Mouse (Mus musculus) C2C12 (cell line): Measurements from ENCODE around the gene Tctex1d4. TPM values are rescaled to one million over a fixed set of nuclear protein-coding genes. Genes with fewer than 3 reads are reported as not detected.

Experiments used
- H3K27me3 ChIP-seq: one replicate; pipeline ENCODE4 v1.6.1; 2011; ENCODE audit not compliant: control insufficient read depth, insufficient read depth, insufficient read length
- H3K36me3 ChIP-seq: one replicate; pipeline ENCODE4 v1.6.1; 2011; ENCODE audit not compliant: control insufficient read depth, insufficient read depth
- H3K4me3 ChIP-seq: one replicate; pipeline ENCODE4 v1.5.1; 2011; ENCODE audit warnings: mild to moderate bottlenecking, control low read depth; ENCODE audit not compliant: poor library complexity, insufficient read depth, severe bottlenecking
- H3K79me2 ChIP-seq: one replicate; pipeline ENCODE4 v1.6.1; 2011; ENCODE audit not compliant: control insufficient read depth, insufficient read depth
- H3K79me3 ChIP-seq: one replicate; pipeline ENCODE4 v1.6.1; 2011; ENCODE audit warnings: low read depth, control low read depth
- H3ac ChIP-seq: one replicate; pipeline ENCODE3; 2011; ENCODE audit warnings: low read depth; ENCODE audit not compliant: control insufficient read depth, insufficient read length
- CEBPB ChIP-seq: IDR thresholded peaks from one replicate; pipeline ENCODE4 v1.6.1; 2011; ENCODE audit warnings: low read depth, mild to moderate bottlenecking, control low read depth, moderate library complexity
- CTCF ChIP-seq: IDR thresholded peaks from one replicate; pipeline ENCODE4 v1.5.1; 2011; ENCODE audit not compliant: control insufficient read depth, insufficient read depth, insufficient read length
- FOSL1 ChIP-seq: IDR thresholded peaks from one replicate; pipeline ENCODE4 v1.8.0; 2011; ENCODE audit warnings: mild to moderate bottlenecking, low read length; ENCODE audit not compliant: poor library complexity, insufficient read depth, severe bottlenecking
- MAX ChIP-seq: IDR thresholded peaks from one replicate; pipeline ENCODE4 v1.6.1; 2011; ENCODE audit warnings: mild to moderate bottlenecking, control low read depth
- MYOD1 ChIP-seq: IDR thresholded peaks from one replicate; pipeline ENCODE4 v1.6.1; 2011; ENCODE audit warnings: low read depth; ENCODE audit not compliant: control insufficient read depth, insufficient read length
- MYOG ChIP-seq: IDR thresholded peaks from one replicate; pipeline ENCODE4 v1.6.1; 2011; ENCODE audit not compliant: control insufficient read depth, insufficient read length; ENCODE audit errors: extremely low read depth
- USF1 ChIP-seq: IDR thresholded peaks from one replicate; pipeline ENCODE4 v1.6.1; 2011; ENCODE audit warnings: low read depth, mild to moderate bottlenecking, control low read depth, moderate library complexity
- polyA plus RNA-seq: library from polyadenylated mRNA; unstranded; fragments of >200 nt; fragmentation: generic; extraction: Trizol; gene quantifications from one replicate; pipeline ENCODE4 v1.2.1, GENCODE M21; 2012; ENCODE audit warnings: missing spikeins

The Tctex1d4 gene
- polyA plus RNA-seq, 1 experiment, result 0.12 TPM

- H3ac ChIP-seq, result no peak overlapping the region
- H3K36me3 ChIP-seq, result peaks cover 18% of the 10 kb centered on the region
- H3K79me3 ChIP-seq, result no peaks in the 10 kb centered on the region
- peaks cover under 1% of the 10 kb centered on the region for H3K79me2 ChIP-seq
- H3K27me3 ChIP-seq, result no peaks in the 10 kb centered on the region
- TF ChIP-seq CTCF, result peak; percentile 70
- no peak for TF ChIP-seq USF1
- H3K4me3 ChIP-seq, result no peak overlapping the region
Observed at GRCm38 (mm10) chr4:117146176-117146575, 19.6 kb downstream of the Tctex1d4 start.

DNA sequence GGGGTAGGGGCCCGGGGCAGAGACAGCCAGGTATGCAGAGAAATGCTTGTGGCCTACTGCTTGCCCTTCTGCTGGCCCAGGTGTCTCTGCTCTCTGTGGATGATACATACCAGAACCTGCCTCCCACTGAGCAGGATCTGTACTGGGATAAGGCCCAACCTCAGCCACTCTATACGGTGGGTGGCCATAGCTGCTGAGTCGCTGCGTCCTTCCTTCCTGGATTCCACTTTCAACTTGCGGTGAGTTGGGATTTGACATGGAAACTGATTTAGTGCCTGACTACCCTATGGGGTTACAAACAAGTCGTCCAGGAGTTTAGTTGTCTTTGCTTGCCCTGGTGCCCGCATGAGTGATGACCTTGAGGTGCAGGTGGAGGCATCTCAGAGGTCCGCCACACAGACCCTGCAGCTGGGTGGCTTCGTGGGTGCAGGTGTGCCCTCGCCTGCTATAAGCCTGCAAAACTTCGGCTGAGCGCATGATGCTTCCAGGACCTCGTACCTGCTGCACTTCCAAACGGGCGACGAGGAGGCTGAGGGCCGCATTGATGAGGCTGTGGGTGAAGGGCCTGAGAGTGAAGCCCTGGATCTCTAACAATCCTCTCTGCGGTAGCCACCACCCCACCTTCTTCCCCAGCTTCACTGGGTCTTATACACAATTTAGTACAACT is 21.6 kb downstream of the Tctex1d4 start:
- H3K4me3 ChIP-seq, result no peak overlapping the region
- no peak overlapping the region for H3ac ChIP-seq
- H3K79me2 ChIP-seq, result peaks cover 21% of the 10 kb centered on the region
- TF ChIP-seq MAX, result no peak
- no peak for TF ChIP-seq MYOD1
- TF ChIP-seq FOSL1, result no peak
- TF ChIP-seq CEBPB, result no peak
- peaks cover 38% of the 10 kb centered on the region for H3K36me3 ChIP-seq
- H3K27me3 ChIP-seq, result no peaks in the 10 kb centered on the region
- peaks cover 17% of the 10 kb centered on the region for H3K79me3 ChIP-seq

DNA sequence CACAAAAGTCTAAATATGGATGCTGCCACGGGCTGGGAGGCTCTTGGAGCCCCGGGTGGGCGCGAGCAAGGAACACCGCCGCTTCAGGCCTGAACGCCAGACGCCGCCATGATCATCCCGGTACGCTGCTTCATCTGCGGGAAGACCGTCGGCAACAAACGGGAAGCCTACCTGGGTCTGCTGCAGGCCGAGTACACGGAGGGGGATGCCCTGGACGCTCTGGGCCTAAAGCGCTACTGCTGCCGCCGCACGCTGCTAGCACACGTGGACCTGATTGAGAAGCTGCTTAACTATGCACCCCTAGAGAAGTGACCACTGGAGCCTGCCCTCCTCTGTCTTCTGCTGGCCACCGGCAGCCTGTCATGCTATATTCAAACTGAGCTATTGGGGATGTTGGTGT is 22.2 kb downstream of the Tctex1d4 start:
- TF ChIP-seq FOSL1 (no peak), MYOG (no peak)
- peaks cover 23% of the 10 kb centered on the region for H3K79me3 ChIP-seq
- peaks cover 27% of the 10 kb centered on the region for H3K79me2 ChIP-seq
- H3K36me3 ChIP-seq, result peaks cover 44% of the 10 kb centered on the region
- H3ac ChIP-seq, result no peak overlapping the region
- H3K27me3 ChIP-seq, result no peaks in the 10 kb centered on the region
- H3K4me3 ChIP-seq, result no peak overlapping the region

GRCm38 (mm10) chr4:117149291-117150211 is 23.0 kb downstream of the Tctex1d4 start:
- H3K27me3 ChIP-seq, result no peaks in the 10 kb centered on the region
- H3K36me3 ChIP-seq, result peaks cover 51% of the 10 kb centered on the region
- TF ChIP-seq MAX, result no peak
- no peak for TF ChIP-seq FOSL1
- no peak for TF ChIP-seq CEBPB
- TF ChIP-seq CTCF, result no peak
- no peak for TF ChIP-seq MYOD1
- TF ChIP-seq USF1, result no peak
- no peak for TF ChIP-seq MYOG
- H3K79me2 ChIP-seq, result peaks cover 35% of the 10 kb centered on the region
- peaks cover 30% of the 10 kb centered on the region for H3K79me3 ChIP-seq
- no peak overlapping the region for H3K4me3 ChIP-seq
- H3ac ChIP-seq, result no peak overlapping the region

GRCm38 (mm10) chr4:117150212-117150733 is 23.7 kb downstream of the Tctex1d4 start:
- Histone ChIP-seq H3K36me3 (peaks cover 59% of the 10 kb centered on the region), H3K79me2 (peaks cover 42% of the 10 kb centered on the region), H3K27me3 (no peaks in the 10 kb centered on the region), H3K4me3 (no peak overlapping the region), H3ac (peak overlapping the region; percentile 14), H3K79me3 (peaks cover 37% of the 10 kb centered on the region)
- TF ChIP-seq MYOG (no peak), MYOD1 (no peak), CTCF (no peak), USF1 (no peak), FOSL1 (no peak), MAX (no peak), CEBPB (no peak)

GRCm38 (mm10) chr4:117151416-117151815 is 24.8 kb downstream of the Tctex1d4 start:
- TF ChIP-seq FOSL1, result no peak
- no peak for TF ChIP-seq CTCF
- H3ac ChIP-seq, result no peak overlapping the region
- H3K36me3 ChIP-seq, result peaks cover 62% of the 10 kb centered on the region
- H3K4me3 ChIP-seq, result no peak overlapping the region
- H3K79me2 ChIP-seq, result peaks cover 50% of the 10 kb centered on the region
- H3K27me3 ChIP-seq, result no peaks in the 10 kb centered on the region
- H3K79me3 ChIP-seq, result peaks cover 42% of the 10 kb centered on the region
